Mouse (Mus musculus) kidney, adult 18-20 months (tissue): Measurements from ENCODE around the gene Fam228a.
A peak's percentile ranks its signal among the peaks of the same experiment; 100 is the strongest.
"Not testable (repeated sequence)": the region's sequence is repeated elsewhere in the genome, so short reads cannot be mapped to it uniquely, and the experiment has no call there.

Experiments used
- DNase-seq: peaks from one replicate; pipeline ENCODE4 v3.0.0; 2021

The Fam228a gene

GRCm38 (mm10) chr12:4738031-4738576, at the start of gene Fam228a:
TSS of gene Fam228a (minus strand) at chr12:4738430.
- no peak for DNase-seq

GRCm38 (mm10) chr12:4784466-4784865, 46.2 kb upstream of the Fam228a start:
- DNase-seq, result no peak

GRCm38 (mm10) chr12:4783598-4783997, 45.4 kb upstream of the Fam228a start:
- peak; percentile 22 for DNase-seq

- DNase-seq, result peak; percentile 7
Measured at GRCm38 (mm10) chr12:4781725-4782404, 43.6 kb upstream of the Fam228a start.

GRCm38 (mm10) chr12:4781270-4781669, 43.0 kb upstream of the Fam228a start:
- DNase-seq, result no peak

GRCm38 (mm10) chr12:4780245-4780644, 42.0 kb upstream of the Fam228a start:
- DNase-seq, result no peak

GRCm38 (mm10) chr12:4777734-4778133, 39.5 kb upstream of the Fam228a start:
- DNase-seq, result no peak

GRCm38 (mm10) chr12:4775588-4775949, 37.3 kb upstream of the Fam228a start:
- no peak for DNase-seq

GRCm38 (mm10) chr12:4774895-4775587, 36.8 kb upstream of the Fam228a start:
- DNase-seq, result no peak

GRCm38 (mm10) chr12:4769333-4769723, 31.1 kb upstream of the Fam228a start:
- no peak for DNase-seq

- peak; percentile 99 for DNase-seq
Measured at GRCm38 (mm10) chr12:4768492-4769332, 30.5 kb upstream of the Fam228a start, which contains the start of the genes Pfn4 and Fam228b. TSS of gene Pfn4 (plus strand) at chr12:4769022. TSS of gene Fam228b (minus strand) at chr12:4769267.

GRCm38 (mm10) chr12:4757060-4757459, 18.8 kb upstream of the Fam228a start:
- no peak for DNase-seq

- DNase-seq, result not testable (repeated sequence)
Measured at GRCm38 (mm10) chr12:4754451-4754850, 16.2 kb upstream of the Fam228a start.

GRCm38 (mm10) chr12:4744486-4744885, 6.3 kb upstream of the Fam228a start:
- DNase-seq, result no peak

- DNase-seq, result no peak
Measured at GRCm38 (mm10) chr12:4742183-4742582, 4.0 kb upstream of the Fam228a start.

- DNase-seq, result no peak
Measured at GRCm38 (mm10) chr12:4740823-4741222, 2.6 kb upstream of the Fam228a start.

- no peak for DNase-seq
Measured at GRCm38 (mm10) chr12:4732332-4732731, 5.9 kb downstream of the Fam228a start.

GRCm38 (mm10) chr12:4731629-4732028, 6.6 kb downstream of the Fam228a start:
- DNase-seq, result no peak

GRCm38 (mm10) chr12:4729165-4729564, 9.1 kb downstream of the Fam228a start:
- no peak for DNase-seq

GRCm38 (mm10) chr12:4719762-4720754, 18.2 kb downstream of the Fam228a start:
- no peak for DNase-seq

- no peak for DNase-seq
Measured at GRCm38 (mm10) chr12:4719066-4719761, 19.0 kb downstream of the Fam228a start.
